Mouse (Mus musculus) kidney, adult 2 months (tissue): ENCODE results near the gene Prkag2.

Source experiments
- CTCF ChIP-seq: fragments of 200-500 bp; conservative IDR thresholded peaks from 2 replicates; pipeline ENCODE4 v1.5.1; 2011; ENCODE audit warnings: low read depth, mild to moderate bottlenecking, control low read depth, low read length, moderate library complexity, mixed read lengths; ENCODE audit not compliant: insufficient read depth, insufficient read length
- POLR2A ChIP-seq: fragments of 200-500 bp; IDR thresholded peaks from one replicate; pipeline ENCODE4 v1.6.1; 2011; ENCODE audit warnings: low read depth, low read length, control low read depth

DNA sequence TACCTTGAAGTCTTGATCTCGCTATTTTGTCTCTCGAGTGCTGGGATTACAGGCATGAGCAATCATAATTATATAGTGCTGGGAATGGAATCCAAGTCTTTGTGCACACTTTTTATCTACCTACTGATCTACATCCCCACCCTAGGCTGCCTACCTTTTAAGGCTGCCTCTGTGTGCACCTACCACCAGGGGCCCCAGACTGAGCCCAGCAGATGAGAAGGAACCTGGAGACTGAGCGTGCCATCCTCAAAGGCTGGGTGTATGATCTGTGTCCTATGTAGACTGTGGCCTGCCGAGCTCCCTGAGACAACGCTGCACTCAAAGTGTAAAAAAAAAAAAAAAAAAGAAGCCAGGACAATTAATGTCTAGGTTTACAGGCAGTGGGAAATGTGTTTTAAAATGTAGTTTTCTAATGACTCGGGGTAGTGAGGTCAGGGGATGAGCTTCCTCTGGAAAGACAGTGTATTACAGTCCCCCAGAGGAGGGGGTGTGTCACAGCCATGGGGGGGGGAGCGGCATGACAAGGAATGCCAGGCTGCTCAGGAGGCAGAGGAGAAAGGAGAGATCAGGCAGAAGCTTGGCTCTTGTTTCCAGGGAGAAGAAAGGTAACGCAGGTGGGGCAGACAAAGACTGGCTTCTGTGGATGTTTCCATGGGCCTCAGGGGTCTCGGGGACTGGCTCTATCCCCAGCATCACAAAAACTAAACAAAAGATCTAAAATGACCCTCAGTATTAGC lies 114.1 kb downstream of the Prkag2 start:
- TF ChIP-seq POLR2A, result no peak
- TF ChIP-seq CTCF, result no peak
